Mouse (Mus musculus): Measurements from ENCODE around the gene Unc13a.

Unc13a gene

GRCm38 (mm10) chr8:71665331-71666130 is 6.0 kb downstream of the Unc13a start:
- DNase-seq (ENCODE audit: low spot score), result peak; percentile 78

GRCm38 (mm10) chr8:71660325-71661120 is 11.0 kb downstream of the Unc13a start:
- peak; percentile 93 for DNase-seq (ENCODE audit: low spot score)

- DNase-seq (ENCODE audit: low spot score), result no peak
These were observed 11.8 kb downstream of the Unc13a start for GRCm38 (mm10) chr8:71659751-71660150.

- no peak for DNase-seq (ENCODE audit: low spot score)
These were observed 13.0 kb downstream of the Unc13a start for GRCm38 (mm10) chr8:71658515-71659049.

- no peak for DNase-seq (ENCODE audit: low spot score)
These were observed 13.7 kb downstream of the Unc13a start for GRCm38 (mm10) chr8:71657816-71658215.

GRCm38 (mm10) chr8:71654600-71654999 is 17.0 kb downstream of the Unc13a start:
- DNase-seq (ENCODE audit: low spot score), result peak; percentile 36

GRCm38 (mm10) chr8:71645510-71645909 is 26.0 kb downstream of the Unc13a start:
- no peak for DNase-seq (ENCODE audit: low spot score)

GRCm38 (mm10) chr8:71639318-71639717 is 32.2 kb downstream of the Unc13a start:
- DNase-seq (ENCODE audit: low spot score), result no peak

GRCm38 (mm10) chr8:71638321-71638720 is 33.2 kb downstream of the Unc13a start:
- DNase-seq (ENCODE audit: low spot score), result no peak

GRCm38 (mm10) chr8:71637149-71638095 is 34.1 kb downstream of the Unc13a start:
- no peak for DNase-seq (ENCODE audit: low spot score)

GRCm38 (mm10) chr8:71633981-71634667 is 37.4 kb downstream of the Unc13a start:
- DNase-seq (ENCODE audit: low spot score), result peak; percentile 79

GRCm38 (mm10) chr8:71633164-71633563 is 38.4 kb downstream of the Unc13a start:
- DNase-seq (ENCODE audit: low spot score), result peak; percentile 51

- DNase-seq (ENCODE audit: low spot score), result no peak
These were observed 39.7 kb downstream of the Unc13a start for GRCm38 (mm10) chr8:71631897-71632296.

- no peak for DNase-seq (ENCODE audit: low spot score)
These were observed 40.8 kb downstream of the Unc13a start for GRCm38 (mm10) chr8:71630761-71631160.

- DNase-seq (ENCODE audit: low spot score), result peak; percentile 69
These were observed 41.8 kb downstream of the Unc13a start for GRCm38 (mm10) chr8:71629781-71630212.

GRCm38 (mm10) chr8:71629096-71629697 is 42.4 kb downstream of the Unc13a start:
- peak; percentile 97 for DNase-seq (ENCODE audit: low spot score)

GRCm38 (mm10) chr8:71628396-71629095 is 43.0 kb downstream of the Unc13a start:
- no peak for DNase-seq (ENCODE audit: low spot score)

- DNase-seq (ENCODE audit: low spot score), result no peak
These were observed 44.1 kb downstream of the Unc13a start for GRCm38 (mm10) chr8:71627265-71628099.

- DNase-seq (ENCODE audit: low spot score), result no peak
These were observed 44.8 kb downstream of the Unc13a start for GRCm38 (mm10) chr8:71626753-71627152.
